In the genomic region with DNA sequence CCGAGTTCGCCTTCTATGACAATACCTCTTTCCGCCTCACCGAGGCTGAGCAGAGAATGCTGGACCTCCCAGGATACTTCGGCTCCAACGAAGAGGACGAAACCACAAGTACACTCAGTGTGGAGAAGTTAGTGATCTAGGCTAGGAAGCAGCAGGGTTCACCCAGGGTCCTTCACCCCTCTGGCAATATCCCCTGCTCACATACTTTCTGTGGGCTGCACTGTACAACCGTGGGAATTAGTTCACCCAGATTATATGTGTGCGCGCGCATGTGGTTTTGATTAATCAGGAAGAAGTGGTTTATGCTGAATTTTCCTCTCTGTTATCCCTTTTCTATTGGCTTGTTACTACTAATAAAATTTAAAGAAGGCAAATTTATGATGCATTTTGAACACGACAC, we compare ENCODE assay signal across 25 mouse cellular contexts. TPM values are rescaled to one million over a fixed set of nuclear protein-coding genes. Genes with fewer than 3 reads are reported as not detected.
DNase-seq lines count a peak whose midpoint lies in the region; ATAC-seq and TF ChIP-seq lines count a peak whose summit lies in the region.
"Had no signal": no experiment of that assay in that cellular context is flagged by ENCODE, and none has a peak within 500 bp of the region (broad histone marks: within the 10 kb centered on the region; RNA-seq: fewer than 3 reads in every experiment).

No protein-coding gene starts in this region.

- H3K27ac ChIP-seq in kidney, postnatal 0 days = no peak overlapping the region
- no peak overlapping the region for H3K27ac ChIP-seq in kidney, embryonic 14.5 days (ENCODE audit: low read depth, low read length)
- H3K27ac ChIP-seq in embryonic facial prominence, embryonic 15.5 days (replicated peaks) = peak overlapping the region; percentile 44; the same call in 1 of the 2 replicates
- H3K27ac ChIP-seq in hindbrain, embryonic 12.5 days = no peak overlapping the region
- H3K27ac ChIP-seq: hindbrain, embryonic 15.5 days; intestine, embryonic 15.5 days; limb, embryonic 13.5 days; liver, embryonic 15.5 days; midbrain, embryonic 12.5 days; neural tube, embryonic 12.5 days had no signal

- 77% methylated on average over 12 of the region's 12 CpGs for WGBS in kidney, postnatal 0 days
- 84% methylated on average over 12 of the region's 12 CpGs for WGBS in kidney, embryonic 14.5 days
- WGBS in embryonic facial prominence, embryonic 15.5 days = 61% methylated on average over 12 of the region's 12 CpGs
- WGBS in hindbrain, embryonic 12.5 days = 78% methylated on average over 12 of the region's 12 CpGs

- no peak overlapping the region for H3K4me3 ChIP-seq in kidney, postnatal 0 days (replicated peaks; ENCODE audit: low read depth, low read length)
- no peak overlapping the region for H3K4me3 ChIP-seq in kidney, embryonic 14.5 days (ENCODE audit: low read length)
- H3K4me3 ChIP-seq in E14TG2a.4 (replicated peaks; ENCODE audit: low read length) = peak overlapping the region; percentile 67
- H3K4me3 ChIP-seq in embryonic facial prominence, embryonic 15.5 days (replicated peaks) = no peak overlapping the region
- H3K4me3 ChIP-seq in hindbrain, embryonic 12.5 days = no peak overlapping the region
- H3K4me3 ChIP-seq: hindbrain, embryonic 15.5 days; intestine, embryonic 15.5 days; limb, embryonic 13.5 days; liver, embryonic 15.5 days; midbrain, embryonic 12.5 days; neural tube, embryonic 12.5 days had no signal

- peak; percentile 40 for DNase-seq in kidney, postnatal 0 days (ENCODE audit: low spot score)
- peak; percentile 21 for DNase-seq in NIH3T3 (ENCODE audit: low read depth)
- DNase-seq in adrenal gland, postnatal 25 days = no peak
- no peak for DNase-seq in thymus, postnatal 36 days
- DNase-seq: adrenal gland, postnatal 36 days; cerebellum, adult 11-12 months; embryo, embryonic 11 days; gastrocnemius, postnatal 36 days; layer of hippocampus, adult 9-11 months; spleen, adult 18-20 months; thymus, adult 18-20 months had no signal

- H3K4me1 ChIP-seq in kidney, postnatal 0 days (replicated peaks; ENCODE audit: insufficient read depth, low read length) = no peaks in the 10 kb centered on the region
- no peaks in the 10 kb centered on the region for H3K4me1 ChIP-seq in kidney, embryonic 14.5 days (ENCODE audit: control insufficient read depth, insufficient read depth, low read length)
- H3K4me1 ChIP-seq in E14TG2a.4 (replicated peaks; ENCODE audit: low read depth, low read length) = peaks cover 25% of the 10 kb centered on the region
- 0 out of 2 replicates have a peak, but pooled peaks cover 5% of the 10 kb centered on the region for H3K4me1 ChIP-seq in embryonic facial prominence, embryonic 15.5 days
- H3K4me1 ChIP-seq in hindbrain, embryonic 12.5 days = no peaks in the 10 kb centered on the region
- H3K4me1 ChIP-seq: hindbrain, embryonic 15.5 days; intestine, embryonic 15.5 days; liver, embryonic 15.5 days; midbrain, embryonic 12.5 days; neural tube, embryonic 12.5 days had no signal

- no peak overlapping the region for H3K4me2 ChIP-seq in kidney, postnatal 0 days (ENCODE audit: low read length)
- H3K4me2 ChIP-seq in kidney, embryonic 14.5 days (replicated peaks; ENCODE audit: low read depth, low read length) = no peak overlapping the region
- no peak overlapping the region for H3K4me2 ChIP-seq in embryonic facial prominence, embryonic 15.5 days (replicated peaks)
- no peak overlapping the region for H3K4me2 ChIP-seq in hindbrain, embryonic 12.5 days (replicated peaks)
- H3K4me2 ChIP-seq: hindbrain, embryonic 15.5 days; intestine, embryonic 15.5 days; limb, embryonic 13.5 days; liver, embryonic 15.5 days; midbrain, embryonic 12.5 days; neural tube, embryonic 12.5 days had no signal

- TF ChIP-seq CTCF in kidney, postnatal 0 days (IDR thresholded peaks at IDR 0.05; ENCODE audit: low read depth) = no peak
- TF ChIP-seq CTCF in E14TG2a.4 (conservative IDR thresholded peaks at IDR 0.05; ENCODE audit: low read length) = no peak

- no peaks in the 10 kb centered on the region for H3K9me3 ChIP-seq in kidney, postnatal 0 days (replicated peaks; ENCODE audit: low read length)
- no peaks in the 10 kb centered on the region for H3K9me3 ChIP-seq in kidney, embryonic 14.5 days (ENCODE audit: control insufficient read depth, low read length)
- peaks cover 2% of the 10 kb centered on the region; the same call in 1 of the 2 replicates for H3K9me3 ChIP-seq in E14TG2a.4 (ENCODE audit: low read length)
- H3K9me3 ChIP-seq in embryonic facial prominence, embryonic 15.5 days (replicated peaks) = no peaks in the 10 kb centered on the region
- no peaks in the 10 kb centered on the region for H3K9me3 ChIP-seq in hindbrain, embryonic 12.5 days (replicated peaks)
- H3K9me3 ChIP-seq: hindbrain, embryonic 15.5 days; intestine, embryonic 15.5 days; liver, embryonic 15.5 days; neural tube, embryonic 12.5 days had no signal

- no peaks in the 10 kb centered on the region for H3K27me3 ChIP-seq in kidney, postnatal 0 days (ENCODE audit: insufficient read depth, low read length)
- no peaks in the 10 kb centered on the region for H3K27me3 ChIP-seq in kidney, embryonic 14.5 days (ENCODE audit: control insufficient read depth, insufficient read depth, low read length)
- peaks cover 23% of the 10 kb centered on the region for H3K27me3 ChIP-seq in E14TG2a.4 (ENCODE audit: insufficient read depth, low read length)
- no peaks in the 10 kb centered on the region for H3K27me3 ChIP-seq in embryonic facial prominence, embryonic 15.5 days
- H3K27me3 ChIP-seq in hindbrain, embryonic 12.5 days = no peaks in the 10 kb centered on the region
- H3K27me3 ChIP-seq: hindbrain, embryonic 15.5 days; intestine, embryonic 15.5 days; limb, embryonic 13.5 days; liver, embryonic 15.5 days; midbrain, embryonic 12.5 days; neural tube, embryonic 12.5 days had no signal

- H3K9ac ChIP-seq in kidney, postnatal 0 days (ENCODE audit: low read depth, low read length) = no peak overlapping the region
- no peak overlapping the region for H3K9ac ChIP-seq in kidney, embryonic 14.5 days (ENCODE audit: low read depth, low read length)
- no peak overlapping the region for H3K9ac ChIP-seq in embryonic facial prominence, embryonic 15.5 days
- H3K9ac ChIP-seq in hindbrain, embryonic 12.5 days = no peak overlapping the region
- H3K9ac ChIP-seq: hindbrain, embryonic 15.5 days; intestine, embryonic 15.5 days; limb, embryonic 13.5 days; liver, embryonic 15.5 days; midbrain, embryonic 12.5 days; neural tube, embryonic 12.5 days had no signal

- no peaks in the 10 kb centered on the region for H3K36me3 ChIP-seq in kidney, postnatal 0 days (ENCODE audit: insufficient read depth, low read length)
- H3K36me3 ChIP-seq in kidney, embryonic 14.5 days (ENCODE audit: control insufficient read depth, insufficient read depth, low read length) = no peaks in the 10 kb centered on the region
- H3K36me3 ChIP-seq in E14TG2a.4 (ENCODE audit: insufficient read depth, low read length) = no peaks in the 10 kb centered on the region
- H3K36me3 ChIP-seq in embryonic facial prominence, embryonic 15.5 days = no peaks in the 10 kb centered on the region
- H3K36me3 ChIP-seq in hindbrain, embryonic 12.5 days = no peaks in the 10 kb centered on the region
- H3K36me3 ChIP-seq: intestine, embryonic 15.5 days; liver, embryonic 15.5 days; midbrain, embryonic 12.5 days; neural tube, embryonic 12.5 days had no signal

- no peak; the same call in 1 of the 2 replicates for ATAC-seq in kidney, postnatal 0 days (replicated peaks; ENCODE audit: low FRiP score, low read depth)
- no peak for ATAC-seq in kidney, embryonic 14.5 days (ENCODE audit: low FRiP score, low TSS enrichment)
- peak; percentile 56; the same call in 1 of the 2 replicates for ATAC-seq in embryonic facial prominence, embryonic 15.5 days (ENCODE audit: insufficient number of reproducible peaks, low FRiP score, low TSS enrichment, low read depth)
- ATAC-seq in hindbrain, embryonic 12.5 days (ENCODE audit: low FRiP score) = no peak
- ATAC-seq: forebrain, embryonic 14.5 days; intestine, embryonic 15.5 days had no signal

RNA-seq across cellular contexts. Expression of a gene that starts 23.7 kb away (rescaled TPM):
- polyA plus RNA-seq in kidney, postnatal 0 days (2015; fragmentation: Nextera tagmentation; extraction: Ambion mirVana) = not detected in 2 replicates
- polyA plus RNA-seq in kidney, embryonic 14.5 days (2014; fragmentation: Nextera tagmentation; extraction: Ambion mirVana) = not detected in 2 replicates
- not detected in 2 replicates for polyA plus RNA-seq in embryonic facial prominence, embryonic 15.5 days (2015; fragmentation: Nextera tagmentation; extraction: Ambion mirVana)
- not detected in 2 replicates for total RNA-seq in adrenal gland, postnatal 25 days (2021)
- polyA plus RNA-seq in hindbrain, embryonic 12.5 days (2016; fragmentation: Nextera tagmentation; extraction: Ambion mirVana) = not detected in 2 replicates
- total RNA-seq: adrenal gland, postnatal 36 days; gastrocnemius, postnatal 36 days; heart, postnatal 10 days; left cerebral cortex, postnatal 10 days; megakaryocyte progenitor cell, adult 5-6 weeks had no signal
- polyA plus RNA-seq: forebrain, embryonic 14.5 days; hindbrain, embryonic 15.5 days; intestine, embryonic 15.5 days; limb, embryonic 13.5 days; liver, embryonic 15.5 days; midbrain, embryonic 12.5 days; neural tube, embryonic 12.5 days had no signal

RNA-seq across cellular contexts. Expression of a gene that starts 32.4 kb away (rescaled TPM):
- 10.1 and 11.2 TPM in 2 replicates for polyA plus RNA-seq in kidney, postnatal 0 days (2015; fragmentation: Nextera tagmentation; extraction: Ambion mirVana)
- 9.2 and 13.2 TPM in 2 replicates for polyA plus RNA-seq in kidney, embryonic 14.5 days (2014; fragmentation: Nextera tagmentation; extraction: Ambion mirVana)
- 13.1 and 13.3 TPM in 2 replicates for polyA plus RNA-seq in embryonic facial prominence, embryonic 15.5 days (2015; fragmentation: Nextera tagmentation; extraction: Ambion mirVana)
- total RNA-seq in adrenal gland, postnatal 25 days (2021) = 3.7 and 4.3 TPM in 2 replicates
- 9.2 and 12.1 TPM in 2 replicates for polyA plus RNA-seq in hindbrain, embryonic 12.5 days (2016; fragmentation: Nextera tagmentation; extraction: Ambion mirVana)

Comparison
In these comparisons a context has a peak if more than half of its experiments do, and no peak if none do; other contexts are left out.
1. DNase-seq: peak in kidney, postnatal 0 days (single experiment) and NIH3T3 (single experiment); none in adrenal gland, postnatal 25 days (single experiment) and thymus, postnatal 36 days (0 of 2).